Mouse (Mus musculus): ENCODE results near the gene Crb1. TPM values are rescaled to one million over a fixed set of nuclear protein-coding genes. Genes with fewer than 3 reads are reported as not detected.

Crb1 gene
- polyA plus RNA-seq, 2 experiments = not detected

DNA sequence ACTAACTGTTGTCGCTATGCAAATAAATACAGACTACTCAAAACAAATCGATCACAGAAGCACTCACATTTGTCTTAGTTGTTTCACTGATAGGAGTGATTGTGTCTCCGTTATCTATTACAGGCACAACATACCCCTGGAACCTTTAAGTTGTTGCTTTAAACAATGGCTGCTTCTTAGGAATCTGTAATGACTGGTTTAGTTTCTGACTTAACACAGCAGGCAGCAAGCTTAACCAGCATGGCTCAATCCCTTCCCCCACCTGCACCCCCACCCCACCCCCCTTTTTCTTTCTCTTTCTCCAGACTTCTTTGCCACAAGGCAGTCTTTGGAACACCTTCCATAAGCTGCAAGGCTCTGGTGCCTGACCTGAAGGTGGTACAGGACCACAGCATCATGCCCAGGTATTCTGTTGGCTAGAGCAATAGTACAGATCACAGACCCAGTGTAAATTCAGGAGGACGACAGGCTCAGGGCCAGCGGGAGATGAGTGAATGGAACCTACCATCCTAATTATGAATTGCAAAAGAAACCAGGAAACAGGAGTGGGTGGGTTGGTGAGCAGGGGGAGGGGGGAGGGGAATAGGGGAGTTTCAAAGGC, 182.4 kb downstream of the Crb1 start:
- Histone ChIP-seq H3K4me3 (ENCODE audit: insufficient read depth in 1 of 2, low read depth in 2 of 2, low read length in 2 of 2) (no peak overlapping the region), H3K27ac (no peak overlapping the region), H3K4me1 (replicated peaks; ENCODE audit: control insufficient read depth in 2 of 2, insufficient read depth in 2 of 2, low read length in 1 of 2) (no peaks in the 10 kb centered on the region), H3K36me3 (replicated peaks; ENCODE audit: control insufficient read depth, insufficient read depth, low read depth) (no peaks in the 10 kb centered on the region), H3K27me3 (ENCODE audit: control insufficient read depth, insufficient read depth, low read length) (no peaks in the 10 kb centered on the region), H3K9me3 (ENCODE audit: control insufficient read depth, low read length) (no peaks in the 10 kb centered on the region), H3K4me2 (ENCODE audit: low read depth) (no peak overlapping the region), H3K9ac (replicated peaks) (no peak overlapping the region)
- WGBS (ENCODE audit: insufficient replicate concordance) = 37% methylated on average over 5 of the region's 5 CpGs
- no peak for TF ChIP-seq CTCF (IDR thresholded peaks at IDR 0.05; ENCODE audit: low read depth)
- no peak for TF ChIP-seq EP300 (IDR thresholded peaks at IDR 0.05; ENCODE audit: low read depth)
- DNase-seq (ENCODE audit: low read depth in 3 of 3, low spot score in 3 of 3) (no peak), ATAC-seq (ENCODE audit: insufficient read depth) (no peak)

DNA sequence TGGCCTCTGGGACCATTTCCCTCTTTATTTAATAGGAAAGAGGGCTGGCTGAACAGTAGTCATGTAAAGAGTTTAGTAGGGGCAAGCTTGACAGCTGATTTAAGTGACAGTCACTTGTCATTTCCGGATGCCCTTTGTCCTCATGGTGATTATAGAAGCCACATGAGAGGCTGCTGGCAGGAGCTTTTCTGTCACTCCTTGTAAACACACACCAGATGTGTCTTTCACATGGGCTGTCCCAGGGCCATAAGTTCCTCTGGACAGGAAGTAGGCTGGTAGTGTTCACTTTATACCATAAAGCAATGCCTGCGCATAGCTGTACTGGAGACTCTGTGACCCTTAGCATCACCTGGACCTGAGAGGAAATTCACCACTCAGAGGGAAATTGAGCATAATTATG, 182.9 kb downstream of the Crb1 start:
- no peak for TF ChIP-seq CTCF (IDR thresholded peaks at IDR 0.05; ENCODE audit: low read depth)
- TF ChIP-seq EP300 (IDR thresholded peaks at IDR 0.05; ENCODE audit: low read depth) = no peak
- no peaks in the 10 kb centered on the region for H3K27me3 ChIP-seq (ENCODE audit: control insufficient read depth, insufficient read depth, low read length)
- no peak overlapping the region for H3K27ac ChIP-seq
- no peak overlapping the region for H3K9ac ChIP-seq (replicated peaks)
- H3K36me3 ChIP-seq (replicated peaks; ENCODE audit: control insufficient read depth, insufficient read depth, low read depth) = no peaks in the 10 kb centered on the region
- no peak overlapping the region for H3K4me3 ChIP-seq (ENCODE audit: insufficient read depth in 1 of 2, low read depth in 2 of 2, low read length in 2 of 2)
- WGBS (ENCODE audit: insufficient replicate concordance) = 46% methylated on average over 2 of the region's 2 CpGs
- no peak overlapping the region for H3K4me2 ChIP-seq (ENCODE audit: low read depth)
- H3K9me3 ChIP-seq (ENCODE audit: control insufficient read depth, low read length) = no peaks in the 10 kb centered on the region
- no peaks in the 10 kb centered on the region for H3K4me1 ChIP-seq (replicated peaks; ENCODE audit: control insufficient read depth in 2 of 2, insufficient read depth in 2 of 2, low read length in 1 of 2)
- no peak; the same call in 1 of the 2 replicates for ATAC-seq (ENCODE audit: insufficient read depth)
- DNase-seq (ENCODE audit: low read depth in 3 of 3, low spot score in 3 of 3) = no peak

DNA sequence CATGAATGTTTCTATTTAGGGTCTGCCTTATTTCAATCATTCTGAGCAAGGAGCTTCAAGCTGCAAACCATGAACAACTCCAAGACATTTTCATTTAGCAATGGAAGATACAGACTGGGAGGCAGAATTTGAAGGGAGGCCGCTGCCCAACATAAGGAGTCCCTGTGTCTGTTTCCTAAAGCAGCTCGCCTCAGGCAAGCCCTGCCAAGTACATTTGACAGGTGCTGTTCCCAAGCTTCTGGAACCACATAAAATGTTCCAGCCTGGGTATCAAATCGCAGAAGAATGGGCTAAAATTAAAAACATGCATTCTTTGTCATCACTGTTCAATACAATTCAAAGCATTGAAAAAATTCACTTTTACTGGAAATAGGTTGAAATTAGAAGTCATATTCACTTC, 184.3 kb downstream of the Crb1 start:
- TF ChIP-seq EP300 (IDR thresholded peaks at IDR 0.05; ENCODE audit: low read depth) (no peak), CTCF (IDR thresholded peaks at IDR 0.05; ENCODE audit: low read depth) (no peak)
- no peak overlapping the region for H3K4me2 ChIP-seq (ENCODE audit: low read depth)
- WGBS (ENCODE audit: insufficient replicate concordance) = 57% methylated on average over 3 of the region's 3 CpGs
- no peak overlapping the region for H3K4me3 ChIP-seq (ENCODE audit: insufficient read depth in 1 of 2, low read depth in 2 of 2, low read length in 2 of 2)
- no peak overlapping the region for H3K9ac ChIP-seq (replicated peaks)
- DNase-seq (ENCODE audit: low read depth in 3 of 3, low spot score in 3 of 3) = no peak
- no peaks in the 10 kb centered on the region for H3K4me1 ChIP-seq (replicated peaks; ENCODE audit: control insufficient read depth in 2 of 2, insufficient read depth in 2 of 2, low read length in 1 of 2)
- H3K27ac ChIP-seq = no peak overlapping the region
- no peak for ATAC-seq (ENCODE audit: insufficient read depth)
- no peaks in the 10 kb centered on the region for H3K9me3 ChIP-seq (ENCODE audit: control insufficient read depth, low read length)
- no peaks in the 10 kb centered on the region for H3K36me3 ChIP-seq (replicated peaks; ENCODE audit: control insufficient read depth, insufficient read depth, low read depth)
- no peaks in the 10 kb centered on the region for H3K27me3 ChIP-seq (ENCODE audit: control insufficient read depth, insufficient read depth, low read length)

DNA sequence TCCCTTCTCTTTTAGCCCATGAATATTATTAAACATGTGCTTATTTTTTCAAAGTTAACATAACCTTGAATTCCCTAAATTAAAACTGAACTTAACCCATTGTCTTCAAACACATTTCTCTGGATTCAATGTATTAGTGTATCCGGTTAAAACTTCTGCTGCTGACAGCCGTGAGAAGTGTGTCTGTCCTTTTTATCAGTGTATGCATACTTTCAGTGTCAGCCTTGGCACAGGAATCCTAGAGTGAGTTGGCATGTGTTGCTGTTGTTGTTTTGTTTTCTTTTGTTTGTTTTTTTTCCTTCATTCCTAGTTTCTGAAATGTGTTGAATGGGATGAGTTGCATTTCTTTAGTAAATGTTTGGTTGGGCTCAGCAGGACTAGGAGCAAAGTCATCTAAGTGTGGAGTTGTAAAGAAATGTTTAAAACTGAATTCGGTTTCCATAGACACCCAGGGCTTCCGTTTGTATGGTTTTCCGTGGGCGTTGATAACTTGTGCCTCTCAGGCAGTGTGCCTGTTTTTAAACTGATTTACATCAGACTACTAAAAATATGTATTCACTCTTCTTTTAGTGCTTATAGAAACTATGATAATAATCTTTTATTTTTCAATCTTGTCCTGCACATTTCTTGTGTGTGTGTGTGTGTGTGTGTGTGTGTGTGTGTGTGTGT, 196.3 kb downstream of the Crb1 start:
- TF ChIP-seq EP300 (IDR thresholded peaks at IDR 0.05; ENCODE audit: low read depth) = no peak
- no peak for TF ChIP-seq CTCF (IDR thresholded peaks at IDR 0.05; ENCODE audit: low read depth)
- H3K36me3 ChIP-seq (replicated peaks; ENCODE audit: control insufficient read depth, insufficient read depth, low read depth) = no peaks in the 10 kb centered on the region
- no peak overlapping the region for H3K27ac ChIP-seq

GRCm38 (mm10) chr1:139179707-139180106, 197.2 kb downstream of the Crb1 start:
- ATAC-seq (ENCODE audit: insufficient read depth) (no peak), DNase-seq (ENCODE audit: low read depth in 3 of 3, low spot score in 3 of 3) (no peak)
- TF ChIP-seq EP300 (IDR thresholded peaks at IDR 0.05; ENCODE audit: low read depth) (no peak), CTCF (IDR thresholded peaks at IDR 0.05; ENCODE audit: low read depth) (no peak)
- Histone ChIP-seq H3K27me3 (ENCODE audit: control insufficient read depth, insufficient read depth, low read length) (no peaks in the 10 kb centered on the region), H3K9ac (replicated peaks) (no peak overlapping the region), H3K4me2 (ENCODE audit: low read depth) (no peak overlapping the region), H3K27ac (no peak overlapping the region), H3K4me1 (replicated peaks; ENCODE audit: control insufficient read depth in 2 of 2, insufficient read depth in 2 of 2, low read length in 1 of 2) (no peaks in the 10 kb centered on the region), H3K36me3 (replicated peaks; ENCODE audit: control insufficient read depth, insufficient read depth, low read depth) (no peaks in the 10 kb centered on the region), H3K9me3 (ENCODE audit: control insufficient read depth, low read length) (no peaks in the 10 kb centered on the region), H3K4me3 (ENCODE audit: insufficient read depth in 1 of 2, low read depth in 2 of 2, low read length in 2 of 2) (no peak overlapping the region)
- 70% methylated on average over 1 of the region's 1 CpGs for WGBS (ENCODE audit: insufficient replicate concordance)

More for the DNA sequence above, 196.3 kb downstream of the Crb1 start:
- ATAC-seq (ENCODE audit: insufficient read depth) (no peak), DNase-seq (ENCODE audit: low read depth in 3 of 3, low spot score in 3 of 3) (no peak)
- Histone ChIP-seq H3K27me3 (ENCODE audit: control insufficient read depth, insufficient read depth, low read length) (no peaks in the 10 kb centered on the region), H3K4me1 (replicated peaks; ENCODE audit: control insufficient read depth in 2 of 2, insufficient read depth in 2 of 2, low read length in 1 of 2) (no peaks in the 10 kb centered on the region), H3K4me2 (ENCODE audit: low read depth) (no peak overlapping the region), H3K4me3 (ENCODE audit: insufficient read depth in 1 of 2, low read depth in 2 of 2, low read length in 2 of 2) (no peak overlapping the region), H3K9me3 (ENCODE audit: control insufficient read depth, low read length) (no peaks in the 10 kb centered on the region), H3K9ac (replicated peaks) (no peak overlapping the region)
- 46% methylated on average over 6 of the region's 6 CpGs for WGBS (ENCODE audit: insufficient replicate concordance)

All from liver, embryonic 14.5 days (tissue).